17 mouse cellular contexts compared by ENCODE assay signal in the genomic region with DNA sequence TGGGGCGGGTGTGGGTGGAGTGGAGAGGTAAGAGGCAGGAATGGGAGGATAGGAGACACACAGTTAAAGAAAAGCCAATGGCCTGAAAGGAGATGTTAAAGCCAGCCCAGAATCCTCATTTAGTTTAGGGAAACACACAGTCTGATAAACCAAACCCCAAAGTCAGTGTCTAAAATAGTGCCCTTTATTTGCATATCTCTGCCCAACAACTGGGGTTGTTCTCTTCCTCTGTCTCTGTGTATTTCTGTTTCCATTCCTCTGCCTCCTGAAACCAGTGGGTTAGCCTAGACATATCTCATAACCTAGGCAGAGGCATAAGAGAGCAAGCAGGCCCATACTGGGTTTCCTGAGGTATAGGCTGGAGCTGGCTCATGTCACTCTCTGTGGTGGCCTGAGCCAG.
DNase-seq lines count a peak whose midpoint lies in the region; ATAC-seq and TF ChIP-seq lines count a peak whose summit lies in the region.
"Had no signal": no experiment of that assay in that cellular context is flagged by ENCODE, and none has a peak within 500 bp of the region (broad histone marks: within the 10 kb centered on the region; RNA-seq: fewer than 3 reads in every experiment).

No protein-coding gene starts in this region.

- peak; percentile 4 for DNase-seq in 416B (ENCODE audit: low read depth)
- DNase-seq in CH12.LX (ENCODE audit: extremely low read depth): peak; percentile 29
- no peak for DNase-seq in frontal cortex, adult 2 months (ENCODE audit: extremely low spot score in 1 of 2, low spot score in 1 of 2)
- no peak for DNase-seq in lung, postnatal 36 days
- DNase-seq: cerebellum, adult 11-12 months; cerebellum, adult 9-10 months had no signal

- peak; percentile 52; the same call in 1 of the 2 replicates for TF ChIP-seq EP300 in CH12.LX (IDR thresholded peaks at IDR 0.05; ENCODE audit: low read length)

- TF ChIP-seq CTCF in CH12.LX (conservative IDR thresholded peaks at IDR 0.05 in 1 of 2, IDR thresholded peaks at IDR 0.05 in 1 of 2; ENCODE audit: low read depth in 2 of 2, low read length in 2 of 2): no peak

- dilution Hi-C loops in CH12.LX (cut with MboI; ENCODE audit: extremely low pct_ligation_motif_present, extremely low pct_unique_long_range_greater_than_20kb, low sequenced_read_pairs): no loop called here

- peaks cover 2% of the 10 kb centered on the region for H3K27me3 ChIP-seq in megakaryocyte, embryonic 14.5 days (replicated peaks)
- peaks cover 56% of the 10 kb centered on the region for H3K27me3 ChIP-seq in CH12.LX (replicated peaks)

- no peak overlapping the region for H3K9ac ChIP-seq in CH12.LX (ENCODE audit: insufficient read depth, low read depth)
- H3K9ac ChIP-seq: embryonic facial prominence, embryonic 13.5 days; embryonic facial prominence, embryonic 15.5 days; forebrain, embryonic 12.5 days had no signal

- H3K4me1 ChIP-seq in megakaryocyte, embryonic 14.5 days: peaks cover 93% of the 10 kb centered on the region
- H3K4me1 ChIP-seq in CH12.LX (ENCODE audit: control insufficient read depth in 1 of 2, insufficient read depth in 2 of 2): peaks cover 12 to 14% of the 10 kb centered on the region in 2 experiments
- H3K4me1 ChIP-seq: embryonic facial prominence, embryonic 13.5 days; embryonic facial prominence, embryonic 15.5 days had no signal

- no peaks in the 10 kb centered on the region for H3K36me3 ChIP-seq in megakaryocyte, embryonic 14.5 days (replicated peaks; ENCODE audit: low read length)
- H3K36me3 ChIP-seq in CH12.LX (replicated peaks in 1 of 2; ENCODE audit: control insufficient read depth in 1 of 2, insufficient read depth in 1 of 2, low read length in 1 of 2): no peaks in the 10 kb centered on the region
- H3K36me3 ChIP-seq: embryonic facial prominence, embryonic 13.5 days; embryonic facial prominence, embryonic 15.5 days; forebrain, embryonic 10.5 days; forebrain, embryonic 12.5 days had no signal

- ATAC-seq in megakaryocyte, adult 5-6 weeks (ENCODE audit: poor library complexity, severe bottlenecking): no peak
- peak; percentile 50 for ATAC-seq in common myeloid progenitor, adult 5-6 weeks (replicated peaks; ENCODE audit: low read depth, poor library complexity, severe bottlenecking)
- ATAC-seq: CD4-positive, CD25-positive, alpha-beta regulatory T cell, adult 4 months; forebrain, embryonic 14.5 days; forebrain, embryonic 16.5 days had no signal

- H3K4me3 ChIP-seq in megakaryocyte, embryonic 14.5 days (replicated peaks): peak overlapping the region; percentile 82
- no peak overlapping the region for H3K4me3 ChIP-seq in CH12.LX (replicated peaks in 1 of 3; ENCODE audit: low read depth in 2 of 3, low read length in 2 of 3, poor library complexity in 1 of 3)
- H3K4me3 ChIP-seq: embryonic facial prominence, embryonic 13.5 days; embryonic facial prominence, embryonic 15.5 days; erythroblast, embryonic 14.5 days; forebrain, embryonic 10.5 days; forebrain, embryonic 12.5 days had no signal

- no peak overlapping the region for H3K27ac ChIP-seq in CH12.LX (ENCODE audit: insufficient read depth, low read depth)
- H3K27ac ChIP-seq: embryonic facial prominence, embryonic 13.5 days; embryonic facial prominence, embryonic 15.5 days; forebrain, embryonic 10.5 days; forebrain, embryonic 12.5 days had no signal

- TF ChIP-seq RAD21 in CH12.LX (IDR thresholded peaks at IDR 0.05; ENCODE audit: low read depth, low read length): no peak; the same call in 1 of the 2 replicates

- in situ Hi-C loops in CH12.LX (cut with MboI; ENCODE audit: low pct_ligation_motif_present, low pct_unique_long_range_greater_than_20kb, low sequenced_read_pairs): no loop called here

- H3K9me3 ChIP-seq in megakaryocyte, embryonic 14.5 days: no peaks in the 10 kb centered on the region
- H3K9me3 ChIP-seq in CH12.LX (replicated peaks; ENCODE audit: low read length): no peaks in the 10 kb centered on the region
- H3K9me3 ChIP-seq: embryonic facial prominence, embryonic 13.5 days; embryonic facial prominence, embryonic 15.5 days; forebrain, embryonic 10.5 days; forebrain, embryonic 12.5 days had no signal

- no peak overlapping the region for H3K4me2 ChIP-seq in CH12.LX (ENCODE audit: insufficient read depth, low read depth, poor library complexity, severe bottlenecking)
- H3K4me2 ChIP-seq: embryonic facial prominence, embryonic 13.5 days; embryonic facial prominence, embryonic 15.5 days; forebrain, embryonic 12.5 days had no signal

- H3K79me2 ChIP-seq in CH12.LX (replicated peaks; ENCODE audit: control insufficient read depth, extremely low read depth, insufficient read depth, poor library complexity, severe bottlenecking): no peaks in the 10 kb centered on the region

- TF ChIP-seq POLR2A in CH12.LX (IDR thresholded peaks at IDR 0.05; ENCODE audit: low read depth, low read length): no peak

TF ChIP-seq in CH12.LX, 34 proteins besides CTCF, POLR2A, EP300 and RAD21:
- no peak for TF ChIP-seq RCOR1 (conservative IDR thresholded peaks at IDR 0.05; ENCODE audit: low read depth, low read length)
- TF ChIP-seq GABPA (IDR thresholded peaks at IDR 0.05; ENCODE audit: insufficient replicate concordance, low read depth, low read length): no peak
- TF ChIP-seq MEF2A (IDR thresholded peaks at IDR 0.05; ENCODE audit: borderline replicate concordance, low read depth, low read length): 0 out of 2 replicates have a peak, but pooled peaks have one; percentile 21
- no peak for TF ChIP-seq ZC3H11A (IDR thresholded peaks at IDR 0.05; ENCODE audit: low read depth, low read length)

Comparison
In these comparisons a context has a peak if more than half of its experiments do, and no peak if none do; other contexts are left out.
1. DNase-seq: peak in 416B (single experiment) and CH12.LX (single experiment); none in frontal cortex, adult 2 months (0 of 2) and lung, postnatal 36 days (single experiment).